Mouse (Mus musculus) brain, embryonic 14.5 days (tissue): ENCODE measurements at regions not wholly inside any gene's neighbourhood (a gene's known extent, or its start where the extent isn't known, plus 50 kb on each side); places are given as distances from the start of the nearest gene placed in this dataset.

Experiments
- DNase-seq: peaks from one replicate; pipeline ENCODE4 v3.0.0-alpha.2; 2011; ENCODE audit warnings: low read depth
- CTCF ChIP-seq: fragments of 200-500 bp; IDR thresholded peaks from 2 replicates; pipeline ENCODE4 v1.5.1; 2012; ENCODE audit warnings: inconsistent platforms, mild to moderate bottlenecking, moderate library complexity, borderline replicate concordance; ENCODE audit not compliant: insufficient read depth, insufficient read length; ENCODE audit errors: extremely low read depth
- POLR2A ChIP-seq: fragments of 200-500 bp; IDR thresholded peaks from 2 replicates; pipeline ENCODE4 v1.6.1; 2012; ENCODE audit warnings: mild to moderate bottlenecking, inconsistent platforms, borderline replicate concordance; ENCODE audit not compliant: poor library complexity, insufficient read depth, insufficient read length, severe bottlenecking; ENCODE audit errors: extremely low read depth

- TF ChIP-seq POLR2A = no peak
- no peak for TF ChIP-seq CTCF
- DNase-seq = no peak
Observed at GRCm38 (mm10) chr3:58129358-58129903, 281.6 kb upstream of the Pfn2 start.

GRCm38 (mm10) chr3:58135607-58136365 is 278.7 kb upstream of the Tsc22d2 start:
- no peak for TF ChIP-seq POLR2A
- no peak for TF ChIP-seq CTCF
- peak; percentile 92 for DNase-seq

GRCm38 (mm10) chr3:58138726-58139585 is 275.6 kb upstream of the Tsc22d2 start:
- DNase-seq = no peak
- TF ChIP-seq POLR2A (no peak), CTCF (peak; percentile 60; the same call in 1 of the 2 replicates)

GRCm38 (mm10) chr3:58146108-58146507 is 268.4 kb upstream of the Tsc22d2 start:
- no peak for TF ChIP-seq POLR2A

GRCm38 (mm10) chr3:58146762-58147161 is 267.8 kb upstream of the Tsc22d2 start:
- TF ChIP-seq CTCF = no peak
- no peak for TF ChIP-seq POLR2A
- no peak for DNase-seq

More at GRCm38 (mm10) chr3:58146108-58146507, 268.4 kb upstream of the Tsc22d2 start:
- no peak for DNase-seq

GRCm38 (mm10) chr3:58153141-58153540 is 261.4 kb upstream of the Tsc22d2 start:
- TF ChIP-seq CTCF = no peak
- TF ChIP-seq POLR2A = no peak

GRCm38 (mm10) chr3:58153874-58154756 is 260.4 kb upstream of the Tsc22d2 start:
- no peak for DNase-seq
- TF ChIP-seq POLR2A (no peak), CTCF (no peak)

More at GRCm38 (mm10) chr3:58153141-58153540, 261.4 kb upstream of the Tsc22d2 start:
- DNase-seq = no peak

GRCm38 (mm10) chr3:58159384-58159783 is 255.1 kb upstream of the Tsc22d2 start:
- peak; percentile 69; the same call in 1 of the 2 replicates for TF ChIP-seq CTCF
- TF ChIP-seq POLR2A = no peak
- peak; percentile 79 for DNase-seq

GRCm38 (mm10) chr3:58162238-58162637 is 252.3 kb upstream of the Tsc22d2 start:
- TF ChIP-seq CTCF (no peak), POLR2A (no peak)
- DNase-seq = peak; percentile 38

GRCm38 (mm10) chr3:58163806-58164205 is 250.7 kb upstream of the Tsc22d2 start:
- peak; percentile 82 for TF ChIP-seq CTCF
- TF ChIP-seq POLR2A = no peak
- peak; percentile 91 for DNase-seq

GRCm38 (mm10) chr3:58166628-58167027 is 247.9 kb upstream of the Tsc22d2 start:
- DNase-seq = peak; percentile 22
- no peak for TF ChIP-seq POLR2A
- TF ChIP-seq CTCF = no peak

GRCm38 (mm10) chr3:58167121-58167520 is 247.4 kb upstream of the Tsc22d2 start:
- no peak for DNase-seq
- TF ChIP-seq CTCF (no peak), POLR2A (no peak)

- DNase-seq = no peak
- TF ChIP-seq POLR2A (no peak), CTCF (no peak)
Observed at GRCm38 (mm10) chr3:58167761-58168290, 246.7 kb upstream of the Tsc22d2 start.
